Mouse (Mus musculus): ENCODE data around the gene Bcl2. TPM values are rescaled to one million over a fixed set of nuclear protein-coding genes. Genes with fewer than 3 reads are reported as not detected.

The Bcl2 gene
- polyA plus RNA-seq, 1 experiment from 2014 or later = 16.4 TPM

DNA sequence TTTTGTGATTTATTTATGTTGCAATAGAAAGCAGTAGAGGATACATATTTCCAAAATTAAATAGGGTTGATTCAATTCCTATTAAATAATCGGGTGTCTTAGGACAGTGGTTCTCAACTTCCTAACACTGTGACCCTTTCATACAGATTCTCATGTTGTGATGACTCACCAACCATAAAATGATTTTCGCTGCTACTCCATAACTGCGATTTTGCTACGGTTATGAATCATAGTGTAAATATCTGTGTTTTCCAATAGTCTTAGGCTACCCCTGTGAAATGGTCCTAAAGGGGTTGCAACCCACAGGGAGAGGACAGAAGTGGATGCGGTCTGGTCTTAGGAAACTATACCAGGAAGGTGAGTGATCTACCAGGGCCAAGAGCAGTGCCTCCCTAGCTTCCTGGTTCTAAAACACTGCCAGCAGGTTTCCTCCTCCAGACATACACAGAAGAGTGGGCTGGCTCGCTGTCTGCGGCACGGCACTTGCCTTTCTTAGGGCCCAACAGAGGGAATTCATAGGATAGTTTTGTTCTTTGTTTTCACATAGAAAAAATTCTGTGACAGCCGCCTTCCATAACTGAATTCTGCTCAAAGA is 13.5 kb downstream of the Bcl2 start:
- Histone ChIP-seq H3K9ac (ENCODE audit: low read depth, low read length) (no peak overlapping the region), H3K27me3 (replicated peaks; ENCODE audit: control insufficient read depth, insufficient read depth, low read length) (no peaks in the 10 kb centered on the region), H3K36me3 (ENCODE audit: control insufficient read depth, insufficient read depth, low read length) (no peaks in the 10 kb centered on the region), H3K27ac (ENCODE audit: low read depth, low read length) (no peak overlapping the region), H3K4me2 (ENCODE audit: low read length) (no peak overlapping the region), H3K4me3 (ENCODE audit: low read length) (no peak overlapping the region), H3K9me3 (ENCODE audit: control insufficient read depth, low read length) (no peaks in the 10 kb centered on the region), H3K4me1 (ENCODE audit: control insufficient read depth, insufficient read depth, low read depth, low read length) (no peaks in the 10 kb centered on the region; the same call in 1 of the 2 replicates)
- ATAC-seq = no peak
- WGBS = 79% methylated on average over 9 of the region's 9 CpGs

DNA sequence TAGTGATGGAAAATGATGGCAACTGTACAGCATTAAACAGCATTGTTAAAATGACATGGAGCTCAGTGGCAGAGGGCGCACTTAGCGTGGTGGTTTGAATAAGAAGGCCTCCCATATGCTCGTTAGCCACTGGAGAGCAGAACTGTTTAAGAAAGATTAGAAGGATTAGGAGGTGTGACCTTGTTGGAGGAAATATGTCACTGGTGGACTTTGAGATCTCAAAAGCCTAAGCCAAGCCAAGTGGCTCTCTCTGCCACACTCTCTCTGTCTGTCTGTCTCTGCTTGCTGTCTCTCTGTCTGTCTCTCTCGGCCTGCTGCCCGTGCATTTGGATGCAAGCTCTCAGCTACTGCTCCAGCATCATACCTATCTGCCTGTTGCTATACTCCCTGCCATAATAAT is 17.6 kb downstream of the Bcl2 start:
- H3K9me3 ChIP-seq (ENCODE audit: control insufficient read depth, low read length) = no peaks in the 10 kb centered on the region
- WGBS = 89% methylated on average over 5 of the region's 5 CpGs

DNA sequence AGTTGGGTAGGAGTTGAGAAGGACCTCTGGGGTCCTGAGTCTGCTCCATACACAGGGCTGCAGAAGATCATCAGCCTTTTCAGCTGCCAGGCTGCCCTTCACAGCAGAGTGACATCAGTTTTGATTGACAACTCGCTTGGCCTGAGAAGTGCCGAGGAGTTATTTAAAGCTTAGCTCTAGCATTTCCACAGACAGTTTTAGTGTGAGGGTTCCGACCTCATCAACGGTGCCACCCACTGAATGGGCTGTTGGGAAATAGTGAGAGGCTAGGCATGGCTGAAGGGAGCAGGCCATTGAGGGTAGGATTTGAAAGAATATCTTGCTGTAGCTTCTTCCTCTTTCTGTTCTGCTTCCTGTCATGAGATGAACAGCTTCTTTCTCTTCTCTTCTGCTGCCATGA is 18.4 kb downstream of the Bcl2 start:
- ATAC-seq = no peak
- no peak overlapping the region for H3K27ac ChIP-seq (ENCODE audit: low read depth, low read length)
- H3K9ac ChIP-seq (ENCODE audit: low read depth, low read length) = no peak overlapping the region
- H3K4me2 ChIP-seq (ENCODE audit: low read length) = no peak overlapping the region
- 89% methylated on average over 4 of the region's 4 CpGs for WGBS
- no peaks in the 10 kb centered on the region for H3K4me1 ChIP-seq (ENCODE audit: control insufficient read depth, insufficient read depth, low read depth, low read length)
- H3K4me3 ChIP-seq (ENCODE audit: low read length) = no peak overlapping the region
- H3K27me3 ChIP-seq (replicated peaks; ENCODE audit: control insufficient read depth, insufficient read depth, low read length) = no peaks in the 10 kb centered on the region
- H3K36me3 ChIP-seq (ENCODE audit: control insufficient read depth, insufficient read depth, low read length) = no peaks in the 10 kb centered on the region
- no peaks in the 10 kb centered on the region for H3K9me3 ChIP-seq (ENCODE audit: control insufficient read depth, low read length)

More for the DNA sequence above, 17.6 kb downstream of the Bcl2 start:
- Histone ChIP-seq H3K4me2 (ENCODE audit: low read length) (no peak overlapping the region), H3K27me3 (replicated peaks; ENCODE audit: control insufficient read depth, insufficient read depth, low read length) (no peaks in the 10 kb centered on the region), H3K4me1 (ENCODE audit: control insufficient read depth, insufficient read depth, low read depth, low read length) (no peaks in the 10 kb centered on the region), H3K27ac (ENCODE audit: low read depth, low read length) (no peak overlapping the region), H3K4me3 (ENCODE audit: low read length) (no peak overlapping the region), H3K36me3 (ENCODE audit: control insufficient read depth, insufficient read depth, low read length) (no peaks in the 10 kb centered on the region), H3K9ac (ENCODE audit: low read depth, low read length) (no peak overlapping the region)
- ATAC-seq = no peak

DNA sequence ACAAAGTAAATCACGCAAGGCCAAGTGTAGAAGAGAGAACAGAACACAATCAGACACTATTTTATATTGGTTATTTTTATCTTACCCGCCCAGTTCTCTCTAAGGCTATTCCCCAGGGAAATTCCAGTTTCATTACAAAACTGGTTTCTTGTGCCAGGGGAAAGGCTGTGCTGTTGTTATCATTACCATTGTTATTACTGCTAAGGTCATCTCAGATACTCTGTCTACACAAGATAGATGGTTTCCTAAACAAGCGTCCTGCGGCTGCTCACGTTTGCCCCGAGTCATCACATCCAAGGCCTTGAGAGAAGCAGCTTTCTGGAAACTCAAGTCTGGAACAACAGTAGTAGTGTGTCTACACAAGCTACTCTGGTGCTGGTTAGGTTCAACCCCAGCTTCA is 19.8 kb downstream of the Bcl2 start:
- WGBS = 90% methylated on average over 6 of the region's 6 CpGs
- Histone ChIP-seq H3K4me1 (ENCODE audit: control insufficient read depth, insufficient read depth, low read depth, low read length) (no peaks in the 10 kb centered on the region), H3K36me3 (ENCODE audit: control insufficient read depth, insufficient read depth, low read length) (no peaks in the 10 kb centered on the region), H3K4me3 (ENCODE audit: low read length) (no peak overlapping the region), H3K9ac (ENCODE audit: low read depth, low read length) (no peak overlapping the region), H3K27me3 (replicated peaks; ENCODE audit: control insufficient read depth, insufficient read depth, low read length) (no peaks in the 10 kb centered on the region), H3K27ac (ENCODE audit: low read depth, low read length) (no peak overlapping the region), H3K4me2 (ENCODE audit: low read length) (no peak overlapping the region), H3K9me3 (ENCODE audit: control insufficient read depth, low read length) (no peaks in the 10 kb centered on the region)
- no peak for ATAC-seq

DNA sequence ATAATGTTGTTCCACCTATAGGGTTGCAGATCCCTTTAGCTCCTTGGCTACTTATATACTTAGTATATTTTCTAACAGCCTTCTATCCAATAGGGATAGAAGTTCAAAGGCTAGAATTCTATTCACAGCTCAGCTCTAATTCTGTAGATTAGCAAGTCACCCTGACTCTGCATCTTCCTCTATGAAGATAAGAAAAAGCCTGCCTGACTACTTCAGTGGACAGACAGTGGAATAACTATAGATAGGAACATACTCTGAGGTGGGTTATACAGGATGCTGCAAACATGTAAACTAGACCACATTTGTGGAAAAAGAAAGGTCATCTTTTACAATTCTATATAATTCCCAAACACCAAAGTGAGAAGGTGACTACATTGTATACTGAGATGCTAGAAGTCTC is 21.5 kb downstream of the Bcl2 start:
- Histone ChIP-seq H3K27ac (ENCODE audit: low read depth, low read length) (no peak overlapping the region), H3K4me1 (ENCODE audit: control insufficient read depth, insufficient read depth, low read depth, low read length) (no peaks in the 10 kb centered on the region), H3K4me3 (ENCODE audit: low read length) (no peak overlapping the region), H3K9ac (ENCODE audit: low read depth, low read length) (no peak overlapping the region), H3K27me3 (replicated peaks; ENCODE audit: control insufficient read depth, insufficient read depth, low read length) (no peaks in the 10 kb centered on the region), H3K4me2 (ENCODE audit: low read length) (no peak overlapping the region), H3K36me3 (ENCODE audit: control insufficient read depth, insufficient read depth, low read length) (no peaks in the 10 kb centered on the region), H3K9me3 (ENCODE audit: control insufficient read depth, low read length) (no peaks in the 10 kb centered on the region)
- no peak for ATAC-seq

DNA sequence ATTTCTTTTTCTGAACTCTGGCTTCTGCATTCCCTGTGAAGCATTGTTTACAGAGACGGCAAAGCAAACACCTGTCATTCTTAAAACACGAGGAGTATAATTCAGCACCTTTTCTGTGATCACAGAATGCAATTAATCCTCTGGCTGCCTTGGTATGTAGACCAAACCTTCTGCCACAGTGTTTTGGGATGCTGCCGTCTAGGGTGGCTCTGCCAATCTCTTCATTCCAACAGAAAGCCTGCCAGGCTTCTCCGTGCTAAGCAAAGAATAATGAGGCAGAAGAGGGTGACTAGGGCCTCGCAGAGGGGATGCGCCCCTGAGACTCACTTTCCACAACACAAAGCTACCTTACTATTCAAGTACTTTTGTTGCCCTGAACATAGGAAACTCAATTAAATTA is 23.2 kb downstream of the Bcl2 start:
- H3K27ac ChIP-seq (ENCODE audit: low read depth, low read length) = no peak overlapping the region
- no peak overlapping the region for H3K4me2 ChIP-seq (ENCODE audit: low read length)
- WGBS = 62% methylated on average over 6 of the region's 6 CpGs

DNA sequence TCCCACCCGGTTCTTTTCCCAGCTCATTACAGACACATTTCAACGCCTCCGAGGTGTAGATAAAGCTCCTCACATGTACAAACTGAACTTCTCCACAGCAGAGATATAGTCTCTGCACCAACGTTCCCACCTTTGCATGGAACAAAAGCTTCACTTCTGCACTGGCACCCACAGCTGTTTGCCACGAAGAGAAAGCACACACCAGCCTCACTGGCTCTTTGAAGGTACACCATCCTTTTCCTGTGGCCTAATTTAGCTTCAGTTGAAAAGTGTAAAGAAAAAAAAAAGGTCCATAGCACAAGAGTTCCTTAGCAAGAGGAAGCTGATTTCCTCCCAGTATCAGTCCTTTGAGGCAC is 25.9 kb downstream of the Bcl2 start:
- 82% methylated on average over 5 of the region's 5 CpGs for WGBS
- H3K9ac ChIP-seq (ENCODE audit: low read depth, low read length) = no peak overlapping the region
- no peaks in the 10 kb centered on the region for H3K27me3 ChIP-seq (replicated peaks; ENCODE audit: control insufficient read depth, insufficient read depth, low read length)
- no peaks in the 10 kb centered on the region for H3K4me1 ChIP-seq (ENCODE audit: control insufficient read depth, insufficient read depth, low read depth, low read length)
- no peaks in the 10 kb centered on the region for H3K9me3 ChIP-seq (ENCODE audit: control insufficient read depth, low read length)
- 0 out of 2 replicates have a peak overlapping the region, but pooled peaks have one; percentile 2 for H3K4me2 ChIP-seq (ENCODE audit: low read length)
- no peak for ATAC-seq
- H3K27ac ChIP-seq (ENCODE audit: low read depth, low read length) = no peak overlapping the region
- no peak overlapping the region for H3K4me3 ChIP-seq (ENCODE audit: low read length)
- H3K36me3 ChIP-seq (ENCODE audit: control insufficient read depth, insufficient read depth, low read length) = no peaks in the 10 kb centered on the region

More for the DNA sequence above, 23.2 kb downstream of the Bcl2 start:
- no peaks in the 10 kb centered on the region for H3K9me3 ChIP-seq (ENCODE audit: control insufficient read depth, low read length)
- H3K4me1 ChIP-seq (ENCODE audit: control insufficient read depth, insufficient read depth, low read depth, low read length) = no peaks in the 10 kb centered on the region
- H3K36me3 ChIP-seq (ENCODE audit: control insufficient read depth, insufficient read depth, low read length) = no peaks in the 10 kb centered on the region
- no peak overlapping the region for H3K9ac ChIP-seq (ENCODE audit: low read depth, low read length)
- H3K27me3 ChIP-seq (replicated peaks; ENCODE audit: control insufficient read depth, insufficient read depth, low read length) = no peaks in the 10 kb centered on the region
- no peak for ATAC-seq
- no peak overlapping the region for H3K4me3 ChIP-seq (ENCODE audit: low read length)

DNA sequence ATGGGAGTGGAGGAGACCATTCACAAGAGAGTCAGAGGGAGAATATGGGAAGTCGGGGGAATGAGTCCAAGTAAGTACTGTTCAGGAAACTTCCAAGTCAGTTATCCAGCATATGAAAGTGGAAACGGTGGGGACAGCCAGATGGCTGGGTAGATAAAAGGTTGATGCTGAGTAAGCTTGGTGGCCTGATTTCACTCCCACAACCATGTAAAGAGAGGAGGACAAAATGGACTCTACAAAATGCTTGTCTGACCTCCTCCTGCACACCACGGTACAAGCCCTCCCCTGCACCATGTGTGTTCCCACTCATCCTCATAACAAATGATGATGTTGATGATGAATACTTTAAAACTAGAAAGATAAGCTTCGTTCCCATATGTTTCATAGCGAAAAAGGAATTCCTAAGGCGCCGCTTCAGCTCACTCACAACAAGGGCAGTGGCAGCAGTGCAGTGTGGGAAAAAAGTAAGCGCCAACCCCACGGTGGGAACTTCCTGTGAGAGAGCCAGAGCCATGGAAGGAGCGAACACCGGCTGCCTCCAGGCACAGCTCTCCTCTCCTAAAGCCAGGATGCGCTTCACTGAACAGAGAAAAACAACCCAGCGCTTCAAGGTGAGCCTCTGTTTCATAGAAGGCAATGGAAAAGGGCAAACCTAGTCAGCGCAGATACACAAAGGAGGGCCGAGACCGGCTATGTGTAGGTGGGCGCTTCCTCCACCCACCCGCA is 26.5 kb downstream of the Bcl2 start:
- ATAC-seq = no peak; the same call in 1 of the 2 replicates

DNA sequence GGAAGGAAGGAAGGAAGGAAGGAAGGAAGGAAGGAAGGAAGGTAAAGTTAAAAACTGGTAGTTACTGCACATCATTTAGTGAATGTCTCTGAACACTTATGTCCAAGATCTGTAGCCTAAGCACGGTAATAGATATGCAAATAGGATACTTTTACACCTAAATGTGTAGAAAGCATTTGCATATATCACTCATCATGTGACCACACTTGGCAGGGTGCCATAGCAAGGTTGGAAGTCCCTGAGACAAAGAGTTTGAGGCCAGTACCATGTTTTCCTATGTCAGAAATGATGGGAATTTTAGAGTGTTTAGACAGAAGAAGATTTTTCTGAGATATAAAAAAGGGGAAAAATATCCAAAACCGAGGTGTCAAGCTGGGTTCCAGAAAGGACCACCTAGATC is 28.4 kb downstream of the Bcl2 start:
- H3K36me3 ChIP-seq (ENCODE audit: control insufficient read depth, insufficient read depth, low read length) = no peaks in the 10 kb centered on the region
- no peak overlapping the region for H3K27ac ChIP-seq (ENCODE audit: low read depth, low read length)
- no peak overlapping the region for H3K4me3 ChIP-seq (ENCODE audit: low read length)
- no peaks in the 10 kb centered on the region for H3K4me1 ChIP-seq (ENCODE audit: control insufficient read depth, insufficient read depth, low read depth, low read length)
- H3K27me3 ChIP-seq (replicated peaks; ENCODE audit: control insufficient read depth, insufficient read depth, low read length) = no peaks in the 10 kb centered on the region
- no peak overlapping the region for H3K9ac ChIP-seq (ENCODE audit: low read depth, low read length)
- ATAC-seq = no peak
- WGBS = 63% methylated on average over 2 of the region's 2 CpGs
- no peak overlapping the region for H3K4me2 ChIP-seq (ENCODE audit: low read length)
- no peaks in the 10 kb centered on the region for H3K9me3 ChIP-seq (ENCODE audit: control insufficient read depth, low read length)

More for the DNA sequence above, 26.5 kb downstream of the Bcl2 start:
- no peaks in the 10 kb centered on the region for H3K9me3 ChIP-seq (ENCODE audit: control insufficient read depth, low read length)
- H3K9ac ChIP-seq (ENCODE audit: low read depth, low read length) = no peak overlapping the region
- 0 out of 2 replicates have a peak overlapping the region, but pooled peaks have one; percentile 2 for H3K4me2 ChIP-seq (ENCODE audit: low read length)
- H3K27me3 ChIP-seq (replicated peaks; ENCODE audit: control insufficient read depth, insufficient read depth, low read length) = no peaks in the 10 kb centered on the region
- H3K27ac ChIP-seq (ENCODE audit: low read depth, low read length) = no peak overlapping the region
- no peak overlapping the region for H3K4me3 ChIP-seq (ENCODE audit: low read length)
- 83% methylated on average over 18 of the region's 18 CpGs for WGBS
- H3K4me1 ChIP-seq (ENCODE audit: control insufficient read depth, insufficient read depth, low read depth, low read length) = no peaks in the 10 kb centered on the region
- no peaks in the 10 kb centered on the region for H3K36me3 ChIP-seq (ENCODE audit: control insufficient read depth, insufficient read depth, low read length)
